Mouse (Mus musculus) midbrain, embryonic 10.5 days (tissue): Measurements from ENCODE around the gene Trp53bp2. TPM values are rescaled to one million over a fixed set of nuclear protein-coding genes. Genes with fewer than 3 reads are reported as not detected.

Source experiments
- DNase-seq: peaks from one replicate; pipeline ENCODE4 v3.0.0-alpha.2; 2017; ENCODE audit warnings: low spot score
- H3K27ac ChIP-seq: fragments of 300-500 bp; sonication (generic); replicated peaks from 2 replicates; pipeline ENCODE4 v1.5.1; 2016; ENCODE audit warnings: mild to moderate bottlenecking
- H3K27me3 ChIP-seq: fragments of 300-500 bp; sonication (generic); 2 replicates; pipeline ENCODE4 v1.6.1; 2016; ENCODE audit warnings: low read depth, mild to moderate bottlenecking; ENCODE audit not compliant: poor library complexity, severe bottlenecking
- H3K36me3 ChIP-seq: fragments of 300-500 bp; sonication (generic); 2 replicates; pipeline ENCODE4 v1.6.1; 2016; ENCODE audit warnings: mild to moderate bottlenecking, moderate library complexity
- H3K4me1 ChIP-seq: fragments of 300-500 bp; sonication (generic); 2 replicates; pipeline ENCODE4 v1.6.1; 2016
- H3K4me3 ChIP-seq: fragments of 300-500 bp; sonication (generic); 2 replicates; pipeline ENCODE4 v1.5.1; 2016; ENCODE audit warnings: mild to moderate bottlenecking, moderate library complexity
- H3K9me3 ChIP-seq: fragments of 300-500 bp; sonication (generic); replicated peaks from 2 replicates; pipeline ENCODE4 v1.6.1; 2016; ENCODE audit warnings: mild to moderate bottlenecking
- WGBS: fragments of 180-500 bp; shearing (Covaris S2); methylation state at CpG from one replicate; pipeline ENCODE4 v1.1.7; 2016; 5-methylcytosine and 5-hydroxymethylcytosine counted together
- polyA plus RNA-seq: library from polyadenylated mRNA; unstranded; fragments of >200 nt; fragmentation: Nextera tagmentation; extraction: Ambion mirVana; gene quantifications from 2 replicates; pipeline ENCODE4 v1.2.1, GENCODE M21; 2016

Gene Trp53bp2
- polyA plus RNA-seq, 1 experiment from 2014 or later, result 24.7 TPM

GRCm38 (mm10) chr1:182419481-182419880 lies 10.5 kb downstream of the Trp53bp2 start:
- no peaks in the 10 kb centered on the region for H3K27me3 ChIP-seq
- no peak overlapping the region for H3K4me3 ChIP-seq
- WGBS, result 82% methylated on average over 3 of the region's 3 CpGs
- H3K4me1 ChIP-seq, result peaks cover 8% of the 10 kb centered on the region; the same call in 1 of the 2 replicates
- DNase-seq, result no peak
- H3K27ac ChIP-seq, result no peak overlapping the region
- peaks cover 18% of the 10 kb centered on the region; the same call in 1 of the 2 replicates for H3K36me3 ChIP-seq
- no peaks in the 10 kb centered on the region for H3K9me3 ChIP-seq

GRCm38 (mm10) chr1:182424274-182424673 lies 15.3 kb downstream of the Trp53bp2 start:
- Histone ChIP-seq H3K9me3 (no peaks in the 10 kb centered on the region), H3K4me3 (no peak overlapping the region), H3K27me3 (no peaks in the 10 kb centered on the region), H3K4me1 (peaks cover 23% of the 10 kb centered on the region), H3K36me3 (peaks cover 10% of the 10 kb centered on the region), H3K27ac (no peak overlapping the region)
- no peak for DNase-seq
- WGBS, result 97% methylated on average over 2 of the region's 2 CpGs

DNA sequence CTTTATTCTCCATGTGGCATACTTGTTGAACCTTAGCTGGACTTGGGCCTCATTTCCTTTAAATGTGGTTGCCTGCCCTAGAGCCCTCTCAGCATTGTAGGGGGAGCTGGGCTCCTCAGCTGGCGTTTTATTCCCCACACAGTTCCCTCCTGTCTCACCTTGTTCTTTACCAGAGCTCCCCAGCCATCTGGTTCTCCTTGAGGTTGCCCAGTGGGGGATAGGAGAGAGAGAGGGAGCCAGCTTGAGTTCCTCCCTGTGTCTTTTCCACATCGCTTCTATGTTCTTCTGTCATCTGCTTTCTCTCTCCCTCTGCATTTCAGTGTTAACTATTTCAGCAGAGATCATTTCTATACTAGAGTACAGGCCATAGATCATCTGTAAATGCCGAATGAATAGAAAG lies 16.2 kb downstream of the Trp53bp2 start:
- no peaks in the 10 kb centered on the region for H3K27me3 ChIP-seq
- no peak overlapping the region for H3K4me3 ChIP-seq
- DNase-seq, result no peak
- H3K36me3 ChIP-seq, result peaks cover 19% of the 10 kb centered on the region
- no peak overlapping the region for H3K27ac ChIP-seq
- H3K4me1 ChIP-seq, result peaks cover 23% of the 10 kb centered on the region
- WGBS, result 84% methylated on average over 3 of the region's 3 CpGs
- no peaks in the 10 kb centered on the region for H3K9me3 ChIP-seq

- no peak for DNase-seq
- Histone ChIP-seq H3K9me3 (no peaks in the 10 kb centered on the region), H3K4me3 (no peak overlapping the region), H3K36me3 (peaks cover 26% of the 10 kb centered on the region), H3K27me3 (no peaks in the 10 kb centered on the region), H3K27ac (no peak overlapping the region), H3K4me1 (peaks cover 16% of the 10 kb centered on the region)
- 64% methylated on average over 2 of the region's 2 CpGs for WGBS
Measured at GRCm38 (mm10) chr1:182426444-182426843, 17.5 kb downstream of the Trp53bp2 start.

GRCm38 (mm10) chr1:182427426-182427825 lies 18.5 kb downstream of the Trp53bp2 start:
- Histone ChIP-seq H3K27ac (no peak overlapping the region), H3K9me3 (no peaks in the 10 kb centered on the region), H3K36me3 (peaks cover 33% of the 10 kb centered on the region), H3K27me3 (no peaks in the 10 kb centered on the region), H3K4me3 (no peak overlapping the region), H3K4me1 (peaks cover 16% of the 10 kb centered on the region)
- DNase-seq, result no peak
- 87% methylated on average over 1 of the region's 1 CpGs for WGBS

GRCm38 (mm10) chr1:182429826-182430225 lies 20.9 kb downstream of the Trp53bp2 start:
- H3K27ac ChIP-seq, result no peak overlapping the region
- H3K9me3 ChIP-seq, result no peaks in the 10 kb centered on the region
- peaks cover 53% of the 10 kb centered on the region for H3K36me3 ChIP-seq
- no peak for DNase-seq
- 88% methylated on average over 3 of the region's 3 CpGs for WGBS
- H3K4me3 ChIP-seq, result no peak overlapping the region
- H3K4me1 ChIP-seq, result peaks cover 15% of the 10 kb centered on the region
- H3K27me3 ChIP-seq, result no peaks in the 10 kb centered on the region

DNA sequence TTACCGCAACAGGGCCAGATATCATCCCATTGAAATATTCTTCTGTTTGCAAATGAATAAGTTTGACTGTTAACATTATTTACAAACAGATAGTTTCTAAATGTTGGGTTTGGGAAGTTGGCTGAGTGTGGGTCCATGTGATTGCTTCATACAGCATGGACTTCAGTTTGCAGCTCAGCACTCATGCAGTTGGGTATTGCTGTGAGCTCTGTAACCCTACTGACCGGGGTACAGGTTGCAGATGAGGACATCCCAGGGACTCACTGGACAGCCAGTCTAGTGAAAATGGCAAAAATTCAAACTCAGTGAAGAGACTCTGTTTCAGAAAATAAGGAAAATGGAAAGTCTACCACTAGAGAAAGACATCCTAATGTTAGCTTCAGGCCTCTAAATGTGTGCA lies 21.7 kb downstream of the Trp53bp2 start:
- WGBS, result 96% methylated on average over 2 of the region's 2 CpGs
- no peaks in the 10 kb centered on the region for H3K27me3 ChIP-seq
- no peaks in the 10 kb centered on the region for H3K9me3 ChIP-seq
- peaks cover 8% of the 10 kb centered on the region; the same call in 1 of the 2 replicates for H3K4me1 ChIP-seq
- no peak for DNase-seq
- no peak overlapping the region for H3K4me3 ChIP-seq
- no peak overlapping the region for H3K27ac ChIP-seq
- H3K36me3 ChIP-seq, result peaks cover 61% of the 10 kb centered on the region

DNA sequence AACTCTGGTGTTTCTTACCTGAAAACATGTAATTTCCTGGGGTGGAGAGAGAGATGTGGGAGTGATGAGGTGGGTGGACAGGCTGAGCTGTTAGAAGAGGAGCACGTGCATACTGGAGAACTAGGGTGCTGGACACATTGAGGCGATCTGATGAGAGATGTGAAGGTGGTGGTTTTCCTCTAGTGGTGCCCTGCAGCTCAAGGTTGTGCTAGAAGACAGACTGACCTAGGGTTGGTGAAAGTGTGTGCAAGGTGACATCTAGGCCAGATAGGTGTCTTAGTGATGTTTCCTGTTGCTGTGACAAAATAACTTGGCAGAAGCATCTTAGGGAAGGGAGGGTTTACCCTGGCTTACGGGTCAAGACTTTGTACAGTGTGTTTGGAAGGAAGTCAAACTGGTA lies 23.1 kb downstream of the Trp53bp2 start:
- H3K4me1 ChIP-seq, result no peaks in the 10 kb centered on the region
- 98% methylated on average over 3 of the region's 3 CpGs for WGBS
- no peak overlapping the region for H3K27ac ChIP-seq
- no peak for DNase-seq
- peaks cover 74% of the 10 kb centered on the region for H3K36me3 ChIP-seq
- H3K27me3 ChIP-seq, result no peaks in the 10 kb centered on the region
- no peaks in the 10 kb centered on the region for H3K9me3 ChIP-seq
- no peak overlapping the region for H3K4me3 ChIP-seq

- no peaks in the 10 kb centered on the region for H3K9me3 ChIP-seq
- peaks cover 89% of the 10 kb centered on the region for H3K36me3 ChIP-seq
- WGBS, result 95% methylated on average over 5 of the region's 5 CpGs
- no peak for DNase-seq
- H3K4me3 ChIP-seq, result no peak overlapping the region
- no peak overlapping the region for H3K27ac ChIP-seq
- H3K4me1 ChIP-seq, result no peaks in the 10 kb centered on the region
- no peaks in the 10 kb centered on the region for H3K27me3 ChIP-seq
Measured at GRCm38 (mm10) chr1:182436746-182437145, 27.8 kb downstream of the Trp53bp2 start.

DNA sequence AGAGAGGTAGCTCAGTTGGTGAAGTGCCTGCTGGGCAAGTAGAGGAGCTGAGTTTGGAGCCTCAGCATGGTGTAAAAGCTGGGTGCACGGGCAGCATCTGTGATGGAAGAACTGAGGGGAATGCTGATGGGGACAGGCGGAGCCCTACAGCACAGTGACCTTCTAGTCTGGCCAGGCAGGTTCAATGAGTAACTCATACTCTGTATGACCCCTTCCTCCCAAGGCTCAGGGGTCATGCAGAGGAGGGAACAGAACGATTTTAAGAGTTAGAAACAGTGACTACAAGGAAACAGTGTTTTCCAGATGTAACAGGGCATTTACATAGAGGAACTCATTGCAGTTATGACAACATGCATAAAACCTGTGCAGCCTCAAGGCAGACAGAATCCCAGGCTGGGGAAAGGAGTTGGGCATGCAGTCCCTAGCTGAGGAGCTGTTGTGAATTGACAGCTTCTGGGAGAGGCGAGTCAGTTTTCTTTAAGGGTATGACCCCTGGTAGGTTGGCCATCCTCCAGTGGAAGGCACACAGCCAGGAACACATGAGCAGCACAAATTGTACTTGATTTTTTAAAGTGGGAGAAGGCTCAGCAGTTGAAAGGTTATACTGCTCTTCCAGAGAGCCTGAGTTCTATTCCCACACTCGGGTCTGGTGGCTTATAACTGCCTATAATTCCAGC lies 30.7 kb downstream of the Trp53bp2 start:
- DNase-seq, result no peak
- H3K36me3 ChIP-seq, result peaks cover 91% of the 10 kb centered on the region
- WGBS, result 88% methylated on average over 5 of the region's 5 CpGs
- no peaks in the 10 kb centered on the region for H3K9me3 ChIP-seq
- H3K27me3 ChIP-seq, result no peaks in the 10 kb centered on the region
- H3K27ac ChIP-seq, result no peak overlapping the region
- H3K4me3 ChIP-seq, result no peak overlapping the region
- H3K4me1 ChIP-seq, result no peaks in the 10 kb centered on the region

DNA sequence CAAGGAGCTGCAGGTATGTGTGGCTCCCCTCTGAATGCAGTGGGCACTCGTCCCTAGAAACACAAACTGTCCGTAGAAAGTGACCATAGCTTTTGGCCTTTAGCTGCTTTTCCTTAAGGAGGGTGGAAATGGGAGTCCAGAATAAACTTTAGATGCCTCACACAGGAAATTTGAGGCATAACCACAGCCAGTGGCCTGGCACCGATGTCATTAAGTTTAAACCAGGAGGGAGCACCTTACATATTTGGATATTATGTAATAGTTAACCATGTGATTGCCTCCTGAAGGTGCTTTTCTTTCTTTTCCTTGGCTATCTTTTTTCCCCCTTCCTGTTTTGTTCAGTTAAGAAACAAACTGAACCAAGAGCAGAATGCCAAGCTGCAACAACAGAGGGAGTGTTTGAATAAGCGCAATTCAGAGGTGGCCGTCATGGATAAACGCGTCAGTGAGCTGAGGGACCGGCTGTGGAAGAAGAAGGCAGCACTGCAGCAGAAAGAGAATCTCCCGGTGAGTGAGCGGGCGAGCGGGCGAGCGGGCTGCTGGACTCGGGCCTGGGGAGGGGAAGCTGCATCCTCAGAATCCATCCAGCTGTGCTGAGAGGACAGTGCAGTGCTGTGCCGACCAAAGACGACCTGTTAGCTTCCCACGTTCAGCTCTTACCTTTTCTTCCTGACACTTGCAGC lies 33.0 kb downstream of the Trp53bp2 start:
- no peak overlapping the region for H3K4me3 ChIP-seq
- peaks cover 91% of the 10 kb centered on the region for H3K36me3 ChIP-seq
- no peak for DNase-seq
- H3K4me1 ChIP-seq, result no peaks in the 10 kb centered on the region
- H3K27ac ChIP-seq, result no peak overlapping the region
- WGBS, result 83% methylated on average over 18 of the region's 18 CpGs
- no peaks in the 10 kb centered on the region for H3K9me3 ChIP-seq
- H3K27me3 ChIP-seq, result no peaks in the 10 kb centered on the region

- Histone ChIP-seq H3K36me3 (peaks cover 94% of the 10 kb centered on the region), H3K27me3 (no peaks in the 10 kb centered on the region), H3K4me3 (no peak overlapping the region), H3K9me3 (no peaks in the 10 kb centered on the region), H3K27ac (no peak overlapping the region), H3K4me1 (no peaks in the 10 kb centered on the region)
- no peak for DNase-seq
- 84% methylated on average over 2 of the region's 2 CpGs for WGBS
Measured at GRCm38 (mm10) chr1:182444116-182444515, 35.1 kb downstream of the Trp53bp2 start.

- WGBS, result 96% methylated on average over 14 of the region's 14 CpGs
- DNase-seq, result no peak
- H3K36me3 ChIP-seq, result peaks cover 88% of the 10 kb centered on the region
- no peak overlapping the region for H3K27ac ChIP-seq
- no peaks in the 10 kb centered on the region for H3K9me3 ChIP-seq
- H3K4me1 ChIP-seq, result no peaks in the 10 kb centered on the region
- H3K4me3 ChIP-seq, result no peak overlapping the region
- no peaks in the 10 kb centered on the region for H3K27me3 ChIP-seq
Measured at GRCm38 (mm10) chr1:182448276-182449035, 39.5 kb downstream of the Trp53bp2 start.
